Mouse (Mus musculus) forebrain, postnatal 0 days (tissue): ENCODE results near the gene Msrb2. TPM values are rescaled to one million over a fixed set of nuclear protein-coding genes. Genes with fewer than 3 reads are reported as not detected.
A peak's percentile ranks its signal among the peaks of the same experiment; 100 is the strongest.

ENCODE experiments used
- ATAC-seq: fragments of 200-750 bp; cut with Nextera tagmentation; 2 replicates; pipeline ENCODE4 v1.8.0; 2017; ENCODE audit warnings: mild to moderate bottlenecking, moderate library complexity
- DNase-seq: peaks from one replicate; pipeline ENCODE4 v3.0.0-alpha.2; 2015
- H3K27ac ChIP-seq: fragments of 300-500 bp; sonication (generic); 2 replicates; pipeline ENCODE4 v1.5.1; 2014; ENCODE audit warnings: low read depth, mild to moderate bottlenecking, antibody characterized with exemption, low read length, moderate library complexity, mixed read lengths
- H3K27me3 ChIP-seq: fragments of 300-500 bp; sonication (generic); 2 replicates; pipeline ENCODE4 v1.6.1; 2014; ENCODE audit warnings: mild to moderate bottlenecking, low read length, mixed read lengths; ENCODE audit not compliant: insufficient read depth
- H3K36me3 ChIP-seq: fragments of 300-500 bp; sonication (generic); 2 replicates; pipeline ENCODE4 v1.6.1; 2014; ENCODE audit warnings: mild to moderate bottlenecking, moderate library complexity; ENCODE audit not compliant: insufficient read depth
- H3K4me1 ChIP-seq: fragments of 300-500 bp; sonication (generic); 2 replicates; pipeline ENCODE4 v1.6.1; 2014; ENCODE audit warnings: antibody characterized with exemption; ENCODE audit not compliant: insufficient read depth
- H3K4me2 ChIP-seq: fragments of 300-500 bp; sonication (generic); 2 replicates; pipeline ENCODE4 v1.6.1; 2014; ENCODE audit warnings: low read depth, mild to moderate bottlenecking, moderate library complexity
- H3K4me3 ChIP-seq: fragments of 300-500 bp; sonication (generic); 2 replicates; pipeline ENCODE4 v1.5.1; 2014; ENCODE audit warnings: low read depth, low read length, mixed read lengths
- H3K9ac ChIP-seq: fragments of 300-500 bp; sonication (generic); 2 replicates; pipeline ENCODE4 v1.6.1; 2014; ENCODE audit warnings: mild to moderate bottlenecking
- H3K9me3 ChIP-seq: fragments of 300-500 bp; sonication (generic); 2 replicates; pipeline ENCODE4 v1.6.1; 2016; ENCODE audit warnings: low read length
- CTCF ChIP-seq: sonication (generic); IDR thresholded peaks from 2 replicates; pipeline ENCODE4 v1.5.1; 2016; ENCODE audit warnings: antibody characterized with exemption, control low read depth, low read depth
- WGBS: fragments of 180-500 bp; shearing (Covaris S2); extraction: QIAGEN DNeasy Blood & Tissue Kit; methylation state at CpG from one replicate; pipeline ENCODE4 v1.1.7; 2014; 5-methylcytosine and 5-hydroxymethylcytosine counted together
- polyA plus RNA-seq: library from polyadenylated mRNA; unstranded; fragments of >200 nt; fragmentation: Nextera tagmentation; extraction: Ambion mirVana; gene quantifications from 2 replicates; pipeline ENCODE4 v1.2.1, GENCODE M21; 2015
- total RNA-seq: library from RNA; depleted of rRNA; stranded (reverse); fragments of >200 nt; gene quantifications from 2 replicates; pipeline ENCODE4 v1.2.3, GENCODE M21; 2014; rRNA removed

The Msrb2 gene
- total and polyA plus RNA-seq, 2 experiments from 2014 or later: 8.6 to 8.7 TPM

DNA sequence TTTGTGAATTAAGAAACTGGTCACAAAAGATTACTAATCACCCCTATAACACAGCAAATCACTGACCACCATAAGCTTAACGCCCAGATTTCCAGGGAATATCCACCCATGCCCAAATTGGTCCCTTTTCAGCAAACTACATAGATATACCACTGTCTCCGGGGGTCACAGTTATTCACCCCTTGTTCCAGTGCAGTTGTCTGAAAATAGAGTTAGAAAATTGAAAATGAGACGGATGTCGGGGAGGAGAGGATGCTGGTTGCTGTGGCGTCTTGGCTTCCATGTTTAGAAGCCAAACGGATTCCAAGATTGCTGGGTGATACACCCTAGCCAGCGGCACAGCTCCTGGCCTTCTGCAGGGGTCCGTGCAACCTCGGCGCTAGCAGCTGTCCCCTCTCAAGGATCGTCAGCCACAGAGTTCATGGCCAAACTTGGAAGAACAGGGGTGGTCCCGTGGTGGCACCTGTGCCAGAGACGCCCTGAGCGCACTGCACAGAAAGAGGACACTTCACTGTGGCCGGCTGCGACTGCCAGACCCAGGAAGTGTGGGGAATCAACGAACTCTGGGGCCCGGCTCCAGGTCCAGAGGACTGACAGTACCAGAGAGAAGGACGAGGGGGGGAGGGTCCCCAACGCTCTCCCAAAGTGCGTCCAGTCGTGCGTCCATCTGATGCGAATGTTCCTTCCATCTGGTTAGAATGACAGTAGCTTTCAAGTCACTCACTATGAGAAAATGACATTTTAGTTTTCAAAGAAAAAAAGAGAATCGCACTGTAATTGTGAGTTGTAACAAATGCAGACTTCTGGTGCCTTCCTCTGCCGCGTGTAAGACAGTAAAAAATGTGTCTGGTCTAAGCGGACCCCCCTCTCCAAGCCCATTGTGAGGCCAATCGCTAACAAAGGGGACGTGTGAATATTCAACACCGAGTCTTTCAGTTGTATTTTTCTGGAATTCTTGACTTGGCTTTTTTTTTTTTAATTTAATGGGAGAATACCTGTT, 58.8 kb downstream of the Msrb2 start:
- peak; percentile 73 for DNase-seq
- TF ChIP-seq CTCF: no peak
- Histone ChIP-seq H3K4me2 (peak overlapping the region; percentile 47), H3K36me3 (no peaks in the 10 kb centered on the region), H3K27me3 (peaks cover 73% of the 10 kb centered on the region), H3K4me3 (peak overlapping the region; percentile 22; the same call in 1 of the 2 replicates), H3K27ac (no peak overlapping the region), H3K4me1 (no peaks in the 10 kb centered on the region; the same call in 1 of the 2 replicates), H3K9me3 (no peaks in the 10 kb centered on the region), H3K9ac (no peak overlapping the region)
- 3% methylated on average over 31 of the region's 31 CpGs for WGBS
- no peak for ATAC-seq

GRCm38 (mm10) chr2:19430746-19431145, 59.5 kb downstream of the Msrb2 start:
- peaks cover 73% of the 10 kb centered on the region for H3K27me3 ChIP-seq
- WGBS: under 1% methylated on average over 33 of the region's 33 CpGs
- DNase-seq: no peak

GRCm38 (mm10) chr2:19431186-19431585, 59.9 kb downstream of the Msrb2 start:
- Histone ChIP-seq H3K9ac (no peak overlapping the region), H3K36me3 (no peaks in the 10 kb centered on the region), H3K4me1 (no peaks in the 10 kb centered on the region; the same call in 1 of the 2 replicates), H3K27ac (no peak overlapping the region), H3K4me2 (peak overlapping the region; percentile 47), H3K27me3 (peaks cover 75% of the 10 kb centered on the region), H3K9me3 (no peaks in the 10 kb centered on the region), H3K4me3 (peak overlapping the region; percentile 22)
- peak; percentile 50 for TF ChIP-seq CTCF
- no peak for DNase-seq
- ATAC-seq: peak; percentile 69
- WGBS: under 1% methylated on average over 18 of the region's 18 CpGs

More at GRCm38 (mm10) chr2:19430746-19431145, 59.5 kb downstream of the Msrb2 start:
- peak; percentile 17; the same call in 1 of the 2 replicates for ATAC-seq
- Histone ChIP-seq H3K4me2 (peak overlapping the region; percentile 47), H3K9ac (no peak overlapping the region), H3K4me1 (no peaks in the 10 kb centered on the region; the same call in 1 of the 2 replicates), H3K9me3 (no peaks in the 10 kb centered on the region), H3K4me3 (peak overlapping the region; percentile 22), H3K36me3 (no peaks in the 10 kb centered on the region), H3K27ac (no peak overlapping the region)
- TF ChIP-seq CTCF: no peak

- Histone ChIP-seq H3K4me3 (no peak overlapping the region), H3K4me2 (no peak overlapping the region), H3K27me3 (peaks cover 69% of the 10 kb centered on the region), H3K36me3 (no peaks in the 10 kb centered on the region), H3K9me3 (no peaks in the 10 kb centered on the region), H3K27ac (no peak overlapping the region), H3K4me1 (no peaks in the 10 kb centered on the region; the same call in 1 of the 2 replicates), H3K9ac (no peak overlapping the region)
- DNase-seq (no peak), ATAC-seq (0 out of 2 replicates have a peak, but pooled peaks have one; percentile 30)
- TF ChIP-seq CTCF: no peak
- 1% methylated on average over 41 of the region's 41 CpGs for WGBS
These were observed 60.5 kb downstream of the Msrb2 start for GRCm38 (mm10) chr2:19431614-19432323.

DNA sequence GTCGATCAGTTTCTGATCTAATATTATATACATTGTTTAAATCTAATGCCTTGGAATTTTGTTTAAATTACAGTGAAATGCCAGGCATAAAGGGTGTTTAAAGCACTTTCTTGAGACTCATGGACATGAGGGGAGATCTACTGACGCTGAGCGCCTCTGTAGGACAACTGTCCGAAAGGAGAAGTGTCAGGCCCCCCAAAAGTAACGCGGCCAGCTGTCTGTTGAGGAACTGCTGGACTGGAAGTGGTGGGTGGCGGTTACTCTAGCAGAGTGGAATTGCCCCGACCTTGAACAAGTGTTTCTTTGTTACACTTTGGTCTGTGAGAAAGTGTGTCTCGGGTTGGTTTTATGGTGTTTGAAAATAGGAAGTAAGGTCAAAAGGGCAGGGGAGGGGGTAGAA, 73.1 kb downstream of the Msrb2 start:
- 1% methylated on average over 9 of the region's 9 CpGs for WGBS
- H3K9me3 ChIP-seq: no peaks in the 10 kb centered on the region
- no peak overlapping the region for H3K4me3 ChIP-seq
- no peak for TF ChIP-seq CTCF
- no peak overlapping the region for H3K27ac ChIP-seq
- peaks cover 4% of the 10 kb centered on the region; the same call in 1 of the 2 replicates for H3K4me1 ChIP-seq
- peaks cover 80% of the 10 kb centered on the region for H3K27me3 ChIP-seq
- H3K4me2 ChIP-seq: no peak overlapping the region
- no peak overlapping the region for H3K9ac ChIP-seq
- ATAC-seq (no peak), DNase-seq (no peak)
- no peaks in the 10 kb centered on the region for H3K36me3 ChIP-seq

Other genes with a start within 250 kb of the Msrb2 start
- gene Armc3, start 172.1 kb upstream of the Msrb2 start, total RNA-seq: 2.1 and 2.4 TPM in 2 replicates
- 1.4 and 1.5 TPM in 2 replicates for gene Armc3, start 172.1 kb upstream of the Msrb2 start, polyA plus RNA-seq
- not detected in 2 replicates for gene Ptf1a, start 74.2 kb downstream of the Msrb2 start, total RNA-seq
- gene Ptf1a, start 74.2 kb downstream of the Msrb2 start, polyA plus RNA-seq: not detected in 2 replicates
- gene 4921504E06Rik, start 182.5 kb downstream of the Msrb2 start, total RNA-seq: not detected in 2 replicates
- gene 4921504E06Rik, start 182.5 kb downstream of the Msrb2 start, polyA plus RNA-seq: not detected in 2 replicates